Mouse (Mus musculus) lung, adult 2 months (tissue): ENCODE measurements around the gene Ndufs6.

ENCODE experiments used
- CTCF ChIP-seq: fragments of 200-500 bp; IDR thresholded peaks from 2 replicates; pipeline ENCODE4 v1.5.1; 2011; ENCODE audit warnings: mild to moderate bottlenecking, low read length, control low read depth; ENCODE audit not compliant: insufficient read depth
- POLR2A ChIP-seq: fragments of 200-500 bp; IDR thresholded peaks from 2 replicates; pipeline ENCODE4 v1.6.1; 2011; ENCODE audit warnings: low read depth, mild to moderate bottlenecking, control low read depth, low read length, borderline replicate concordance; ENCODE audit errors: extremely low read depth

DNA sequence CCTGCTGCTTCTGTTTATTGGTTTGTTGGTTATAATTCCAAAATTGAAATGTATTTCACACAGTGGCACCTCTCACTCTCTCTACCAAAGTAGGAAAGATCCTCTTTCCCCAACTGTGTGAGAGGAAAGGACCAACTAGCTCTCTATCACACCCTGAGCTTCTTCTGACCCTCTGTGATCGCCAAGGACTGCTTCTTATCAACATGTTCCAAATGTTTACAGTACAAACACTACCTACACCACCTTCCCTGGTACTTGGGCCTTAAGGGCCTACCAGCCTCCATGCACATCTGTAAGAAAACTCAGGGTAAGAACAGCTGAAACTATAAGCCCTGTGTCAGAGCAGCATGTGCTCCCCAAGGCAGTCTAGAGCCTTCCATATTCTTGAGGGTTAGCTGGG lies 50.5 kb downstream of the Ndufs6 start:
- TF ChIP-seq CTCF (no peak), POLR2A (no peak)
